In the genomic region with DNA sequence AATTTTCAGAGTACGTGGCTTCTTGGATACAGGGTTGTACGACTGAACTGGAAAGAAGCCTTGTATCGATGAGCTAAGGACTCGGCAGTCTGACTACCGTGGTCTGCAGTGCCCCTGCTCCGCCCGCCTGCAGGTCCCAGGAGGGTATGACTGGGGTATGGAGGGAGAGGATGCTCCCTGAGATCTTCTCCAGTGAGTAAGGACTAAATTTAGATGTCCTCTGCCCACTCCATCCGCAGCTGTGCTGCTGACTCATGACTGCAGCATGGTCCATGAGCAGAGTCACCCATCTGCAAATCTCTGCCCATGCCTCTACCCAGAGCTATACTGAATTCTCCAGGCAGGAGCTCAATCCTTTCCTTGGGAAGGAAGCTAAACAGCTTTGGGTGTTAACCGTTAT, we compare ENCODE assay signal across 10 mouse cellular contexts. TPM values are rescaled to one million over a fixed set of nuclear protein-coding genes. Genes with fewer than 3 reads are reported as not detected.
A peak's percentile ranks its signal among the peaks of the same experiment; 100 is the strongest.
DNase-seq lines count a peak whose midpoint lies in the region.
"Had no signal": no experiment of that assay in that cellular context is flagged by ENCODE, and none has a peak within 500 bp of the region (broad histone marks: within the 10 kb centered on the region; RNA-seq: fewer than 3 reads in every experiment).

No protein-coding gene starts in this region.

- no peaks in the 10 kb centered on the region for H3K9me3 ChIP-seq in midbrain, embryonic 10.5 days (replicated peaks)
- H3K9me3 ChIP-seq: intestine, embryonic 15.5 days had no signal

- DNase-seq in adrenal gland, postnatal 14 days = peak; percentile 13
- DNase-seq in adrenal gland, adult 18-20 months (ENCODE audit: low spot score in 2 of 2) = no peak
- peak; percentile 87 for DNase-seq in 3T3-L1 (ENCODE audit: low read depth, low spot score)
- peak; percentile 45 to 50 for DNase-seq in gastrocnemius, adult 8-10 months (ENCODE audit: low spot score in 2 of 2)
- DNase-seq in layer of hippocampus, postnatal 36 days = peak; percentile 37 to 43
- no peak for DNase-seq in midbrain, embryonic 10.5 days (ENCODE audit: low spot score)
- no peak for DNase-seq in spleen, postnatal 36 days (ENCODE audit: low spot score in 2 of 2)
- DNase-seq in thymus, postnatal 14 days = no peak
- DNase-seq: lung, postnatal 36 days had no signal

- 82% methylated on average over 9 of the region's 9 CpGs for WGBS in midbrain, embryonic 10.5 days

- H3K27me3 ChIP-seq in midbrain, embryonic 10.5 days (ENCODE audit: low read depth, poor library complexity, severe bottlenecking) = no peaks in the 10 kb centered on the region
- H3K27me3 ChIP-seq: intestine, embryonic 15.5 days had no signal

- no peak overlapping the region for H3K27ac ChIP-seq in midbrain, embryonic 10.5 days (replicated peaks)
- H3K27ac ChIP-seq: intestine, embryonic 15.5 days had no signal

- no peaks in the 10 kb centered on the region for H3K36me3 ChIP-seq in midbrain, embryonic 10.5 days
- H3K36me3 ChIP-seq: intestine, embryonic 15.5 days had no signal

- H3K4me3 ChIP-seq in midbrain, embryonic 10.5 days = no peak overlapping the region
- H3K4me3 ChIP-seq: intestine, embryonic 15.5 days had no signal

- peaks cover 7% of the 10 kb centered on the region for H3K4me1 ChIP-seq in midbrain, embryonic 10.5 days

RNA-seq across cellular contexts. Expression of a gene that starts 46.3 kb away (rescaled TPM):
- total RNA-seq in adrenal gland, postnatal 14 days (2021) = 10.0 and 16.1 TPM in 2 replicates
- 10 to 100 TPM; 10.7 to 12.1 TPM for total RNA-seq in adrenal gland, adult 18-20 months (2021)
- total RNA-seq in gastrocnemius, adult 8-10 months (2022) = 100 to 1,000 TPM; 167 to 191 (median 183) TPM
- 10 to 100 TPM; 71.9 to 77.8 TPM for total RNA-seq in layer of hippocampus, postnatal 36 days (2021)
- 5.7 and 6.8 TPM in 2 replicates for polyA plus RNA-seq in midbrain, embryonic 10.5 days (2016; fragmentation: Nextera tagmentation; extraction: Ambion mirVana)

RNA-seq across cellular contexts. Expression of a gene that starts 52.9 kb away (rescaled TPM):
- total RNA-seq in adrenal gland, postnatal 14 days (2021) = 5.3 and 5.9 TPM in 2 replicates
- total RNA-seq in adrenal gland, adult 18-20 months (2021) = under 1 TPM; 0.40 to 0.67 TPM
- total RNA-seq in gastrocnemius, adult 8-10 months (2022) = 1 to 10 TPM; 3.6 to 9.1 (median 6.4) TPM
- total RNA-seq in layer of hippocampus, postnatal 36 days (2021) = 1 to 10 TPM; 2.0 to 2.5 TPM
- 54.2 and 61.5 TPM in 2 replicates for polyA plus RNA-seq in midbrain, embryonic 10.5 days (2016; fragmentation: Nextera tagmentation; extraction: Ambion mirVana)

Comparison
In these comparisons a context has a peak if more than half of its experiments do, and no peak if none do; other contexts are left out.
1. DNase-seq: peak in adrenal gland, postnatal 14 days (single experiment), 3T3-L1 (single experiment), gastrocnemius, adult 8-10 months (2 of 2) and layer of hippocampus, postnatal 36 days (2 of 2); none in adrenal gland, adult 18-20 months (0 of 2), midbrain, embryonic 10.5 days (single experiment), spleen, postnatal 36 days (0 of 2) and thymus, postnatal 14 days (single experiment).